Mouse (Mus musculus) G1E (cell line): Measurements from ENCODE around the gene Myo1c. TPM values are rescaled to one million over a fixed set of nuclear protein-coding genes. Genes with fewer than 3 reads are reported as not detected.

Experiments used
- ATAC-seq: 2 replicates; pipeline ENCODE4 v1.8.0; 2016; ENCODE audit warnings: mild to moderate bottlenecking; ENCODE audit not compliant: insufficient number of reproducible peaks, poor library complexity, low FRiP score, severe bottlenecking; ENCODE audit errors: extremely low read depth
- DNase-seq: peaks from one replicate; pipeline ENCODE4 v3.0.0; 2012; ENCODE audit warnings: low spot score
- H3K27me3 ChIP-seq: 2 replicates; pipeline ENCODE4 v1.6.1; 2012; ENCODE audit warnings: mild to moderate bottlenecking, low read length, inconsistent platforms; ENCODE audit not compliant: insufficient read depth
- H3K36me3 ChIP-seq: replicated peaks from 2 replicates; pipeline ENCODE3; 2012; ENCODE audit warnings: mild to moderate bottlenecking, inconsistent platforms
- H3K4me1 ChIP-seq: 2 replicates; pipeline ENCODE4 v1.6.1; 2012; ENCODE audit warnings: low read depth, low read length, inconsistent platforms, mixed read lengths; ENCODE audit not compliant: insufficient read depth
- H3K4me3 ChIP-seq: 2 replicates; pipeline ENCODE4 v1.5.1; 2012; ENCODE audit warnings: low read depth, mild to moderate bottlenecking, inconsistent platforms, low read length, moderate library complexity, mixed read lengths
- H3K9me3 ChIP-seq: replicated peaks from 2 replicates; pipeline ENCODE4 v1.6.1; 2012; ENCODE audit warnings: inconsistent platforms
- CTCF ChIP-seq: IDR thresholded peaks from 2 replicates; pipeline ENCODE4 v1.5.1; 2012; ENCODE audit warnings: low read depth, low read length, inconsistent platforms, mixed read lengths
- GATA1 ChIP-seq: IDR thresholded peaks from 2 replicates; pipeline ENCODE4 v1.6.1; 2012; ENCODE audit warnings: borderline replicate concordance, low read length, inconsistent platforms, mixed read lengths
- GATA2 ChIP-seq: IDR thresholded peaks from 2 replicates; pipeline ENCODE4 v1.6.1; 2012; ENCODE audit warnings: low read depth, low read length, inconsistent platforms, borderline replicate concordance
- POLR2AphosphoS5 ChIP-seq: IDR thresholded peaks from 2 replicates; pipeline ENCODE4 v1.6.1; 2012; ENCODE audit warnings: low read depth, low read length, inconsistent platforms; ENCODE audit not compliant: insufficient replicate concordance
- TAL1 ChIP-seq: conservative IDR thresholded peaks from 2 replicates; pipeline ENCODE4 v1.6.1; 2012; ENCODE audit warnings: low read depth, low read length, inconsistent platforms, mixed read lengths
- polyA plus RNA-seq: library from polyadenylated mRNA; stranded (reverse); fragments of >175 nt; gene quantifications from 2 replicates; pipeline ENCODE4 v1.2.3, GENCODE M21; 2012
- total RNA-seq, 2 experiments: library from RNA; stranded (forward) in 1 of 2; stranded (reverse) in 1 of 2; fragments of 200-1000 nt in 1 of 2; fragments of >200 nt in 1 of 2; fragmentation: Nextera tagmentation in 1 of 2; gene quantifications; 2 replicates each; pipeline ENCODE4 v1.2.3; 2014 to 2017

Gene Myo1c
- total and polyA plus RNA-seq, 3 experiments: 24.0 to 38.6 (median 35.0) TPM

DNA sequence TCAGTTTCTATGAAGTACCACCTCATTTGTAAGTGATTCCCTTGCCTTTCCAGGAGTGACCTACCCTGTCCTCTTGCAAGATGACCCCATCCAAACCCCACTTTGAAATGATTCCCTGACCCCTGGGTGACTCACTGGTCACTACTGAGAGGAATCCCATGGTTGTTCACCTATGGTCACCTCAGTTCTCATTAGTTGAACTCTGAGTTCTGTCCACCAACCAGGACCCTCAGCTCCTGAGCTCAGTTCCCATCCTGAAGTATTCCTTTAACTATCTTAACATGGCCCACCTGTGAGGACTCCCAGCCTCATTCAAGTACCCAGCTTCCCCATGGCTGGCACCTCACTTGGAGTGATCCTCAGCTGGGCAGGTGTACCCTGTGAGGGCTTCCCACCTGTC, 7.5 kb downstream of the Myo1c start:
- no peak for DNase-seq
- Histone ChIP-seq H3K36me3 (peaks cover 61% of the 10 kb centered on the region), H3K4me1 (peaks cover 55% of the 10 kb centered on the region), H3K4me3 (no peak overlapping the region), H3K27me3 (no peaks in the 10 kb centered on the region), H3K9me3 (no peaks in the 10 kb centered on the region)
- no peak for ATAC-seq
- TF ChIP-seq POLR2AphosphoS5 (no peak), GATA2 (no peak), TAL1 (no peak), CTCF (no peak), GATA1 (no peak)

DNA sequence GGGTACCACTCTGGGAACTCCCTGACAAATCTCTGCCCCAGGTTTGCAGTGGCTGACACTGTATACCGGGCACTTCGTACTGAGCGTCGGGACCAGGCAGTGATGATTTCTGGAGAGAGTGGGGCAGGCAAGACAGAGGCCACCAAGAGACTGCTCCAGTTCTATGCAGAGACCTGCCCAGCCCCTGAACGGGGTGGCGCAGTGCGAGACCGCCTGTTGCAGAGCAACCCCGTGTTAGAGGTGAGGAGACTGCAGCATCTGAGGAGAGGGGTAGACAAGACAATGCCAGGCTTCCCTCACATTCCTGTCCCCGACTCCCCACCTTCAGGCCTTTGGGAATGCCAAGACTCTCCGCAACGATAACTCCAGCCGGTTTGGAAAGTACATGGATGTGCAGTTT, 8.0 kb downstream of the Myo1c start:
- DNase-seq (no peak), ATAC-seq (no peak)
- H3K4me1 ChIP-seq: peaks cover 50% of the 10 kb centered on the region
- H3K9me3 ChIP-seq: no peaks in the 10 kb centered on the region
- peaks cover 65% of the 10 kb centered on the region for H3K36me3 ChIP-seq
- H3K4me3 ChIP-seq: no peak overlapping the region
- TF ChIP-seq POLR2AphosphoS5 (no peak), GATA1 (no peak), CTCF (no peak), TAL1 (no peak), GATA2 (no peak)
- no peaks in the 10 kb centered on the region for H3K27me3 ChIP-seq

DNA sequence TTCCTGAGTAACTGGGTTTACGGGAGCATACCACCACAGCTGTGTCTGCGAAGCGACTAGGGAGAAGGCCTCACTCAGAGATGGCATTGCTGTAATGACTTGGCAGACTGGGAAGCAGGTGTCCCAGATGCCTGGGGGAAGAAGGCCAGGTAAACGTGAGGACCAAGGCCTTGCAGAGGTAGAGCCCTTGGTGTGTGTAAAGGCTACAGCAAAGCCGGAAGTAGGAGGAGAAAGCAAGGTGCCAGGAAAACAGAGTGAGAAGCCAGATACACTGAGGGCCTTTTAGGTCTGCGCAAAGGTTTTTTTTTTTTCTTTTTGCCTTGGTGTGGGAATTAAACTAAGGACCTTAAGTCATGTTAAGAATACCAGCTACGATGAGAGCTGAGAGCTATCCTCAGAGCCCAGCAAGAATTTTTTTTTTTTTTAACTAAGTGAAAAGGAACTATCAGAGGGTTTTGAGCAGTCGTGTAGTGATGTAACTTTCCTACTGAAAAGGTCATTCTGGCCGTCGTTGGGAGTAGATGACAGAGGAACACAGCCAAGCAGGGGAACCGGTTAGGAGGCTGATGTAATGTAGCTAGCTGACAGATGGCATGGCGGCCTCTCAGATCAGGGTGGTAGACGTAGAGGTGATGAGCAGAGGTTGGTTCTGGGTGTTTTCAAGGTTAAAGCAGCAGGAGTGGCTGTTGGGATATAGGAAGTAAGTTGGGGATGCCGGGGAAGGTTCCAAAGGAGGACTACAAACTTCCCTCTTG, 8.9 kb downstream of the Myo1c start:
- no peak overlapping the region for H3K4me3 ChIP-seq
- peaks cover 43% of the 10 kb centered on the region for H3K4me1 ChIP-seq
- H3K27me3 ChIP-seq: no peaks in the 10 kb centered on the region
- DNase-seq (no peak), ATAC-seq (no peak)
- H3K36me3 ChIP-seq: peaks cover 71% of the 10 kb centered on the region
- H3K9me3 ChIP-seq: no peaks in the 10 kb centered on the region
- TF ChIP-seq CTCF (no peak), GATA2 (no peak), POLR2AphosphoS5 (no peak), TAL1 (no peak)

DNA sequence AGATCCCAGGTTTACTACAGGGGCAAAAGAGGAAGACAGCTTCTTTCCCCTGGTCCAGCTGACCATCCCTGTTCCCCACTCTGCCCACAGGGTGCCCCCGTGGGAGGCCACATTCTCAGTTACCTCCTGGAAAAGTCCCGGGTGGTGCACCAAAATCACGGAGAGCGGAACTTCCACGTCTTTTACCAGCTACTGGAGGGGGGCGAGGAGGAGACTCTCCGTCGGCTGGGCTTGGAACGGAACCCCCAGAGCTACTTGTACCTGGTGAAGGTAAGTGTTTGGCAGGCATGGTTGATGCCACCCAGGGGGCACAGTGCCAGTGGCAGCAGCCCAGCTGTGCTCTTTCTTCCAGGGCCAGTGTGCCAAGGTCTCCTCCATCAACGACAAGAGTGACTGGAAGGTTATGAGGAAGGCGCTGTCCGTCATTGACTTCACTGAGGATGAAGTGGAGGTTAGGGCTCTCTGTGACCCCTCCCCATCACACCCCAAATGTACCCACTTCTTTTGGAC, 9.8 kb downstream of the Myo1c start:
- DNase-seq: no peak
- Histone ChIP-seq H3K36me3 (peaks cover 77% of the 10 kb centered on the region), H3K9me3 (no peaks in the 10 kb centered on the region), H3K4me3 (no peak overlapping the region), H3K4me1 (peaks cover 33% of the 10 kb centered on the region), H3K27me3 (no peaks in the 10 kb centered on the region)
- no peak for ATAC-seq
- no peak for TF ChIP-seq GATA2
- TF ChIP-seq POLR2AphosphoS5: no peak
- no peak for TF ChIP-seq CTCF
- TF ChIP-seq TAL1: no peak
- TF ChIP-seq GATA1: no peak

DNA sequence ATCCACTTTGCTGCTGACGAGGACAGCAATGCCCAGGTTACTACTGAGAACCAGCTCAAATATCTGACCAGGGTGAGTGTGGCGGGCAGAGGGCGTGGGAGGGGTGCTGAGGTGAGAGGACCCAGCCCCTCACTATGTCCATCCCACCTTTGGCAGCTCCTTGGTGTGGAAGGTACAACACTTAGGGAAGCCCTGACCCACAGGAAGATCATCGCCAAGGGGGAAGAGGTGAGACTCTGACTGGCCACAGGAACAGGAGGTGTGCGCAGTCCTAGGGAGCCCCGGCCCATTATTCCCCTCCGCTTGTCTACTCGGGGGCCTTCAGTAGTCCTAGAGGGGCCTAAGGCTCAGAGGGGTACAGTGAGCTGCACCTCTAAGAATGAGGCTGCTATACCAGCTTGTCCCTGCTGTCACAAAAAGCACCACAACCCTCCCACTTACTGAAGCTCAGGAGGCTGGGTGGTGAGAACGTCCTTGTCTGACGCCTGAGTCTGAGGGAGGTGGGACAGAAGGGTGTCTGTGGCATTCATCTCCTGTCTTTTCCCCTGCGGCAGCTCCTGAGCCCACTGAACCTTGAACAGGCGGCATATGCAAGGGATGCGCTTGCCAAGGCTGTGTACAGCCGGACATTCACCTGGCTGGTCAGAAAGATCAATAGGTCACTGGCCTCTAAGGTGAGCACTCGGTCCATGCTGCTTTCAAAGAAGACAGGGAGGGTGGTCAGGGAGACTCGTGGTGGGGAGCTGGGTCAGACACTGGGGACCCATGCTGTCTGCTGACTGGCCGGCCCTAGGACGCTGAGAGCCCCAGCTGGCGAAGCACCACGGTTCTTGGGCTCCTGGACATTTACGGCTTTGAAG, 10.9 kb downstream of the Myo1c start:
- Histone ChIP-seq H3K4me1 (peaks cover 23% of the 10 kb centered on the region), H3K27me3 (no peaks in the 10 kb centered on the region), H3K9me3 (no peaks in the 10 kb centered on the region), H3K36me3 (peaks cover 87% of the 10 kb centered on the region), H3K4me3 (no peak overlapping the region)
- DNase-seq (no peak), ATAC-seq (no peak)
- TF ChIP-seq CTCF: no peak
- no peak for TF ChIP-seq POLR2AphosphoS5
- no peak for TF ChIP-seq GATA1
- no peak for TF ChIP-seq GATA2

DNA sequence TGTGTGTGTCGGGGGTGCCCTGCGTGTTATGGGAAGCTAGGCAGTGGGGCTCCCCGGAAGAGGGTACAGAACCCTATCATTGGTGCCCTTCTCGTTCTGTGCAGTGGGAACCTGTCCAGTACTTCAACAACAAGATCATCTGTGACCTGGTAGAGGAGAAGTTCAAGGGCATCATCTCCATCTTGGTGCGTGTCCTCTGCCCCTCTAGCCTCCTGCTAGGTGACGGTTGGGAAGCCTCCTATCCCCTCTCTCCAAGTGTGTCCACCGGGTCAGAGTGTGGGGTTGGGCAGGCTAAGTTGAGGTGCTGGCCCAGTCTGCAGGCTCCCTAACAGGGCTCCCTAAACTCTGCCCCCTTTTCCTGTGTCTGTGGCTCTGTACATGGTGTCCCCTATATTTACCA, 11.8 kb downstream of the Myo1c start:
- TF ChIP-seq POLR2AphosphoS5 (no peak), GATA2 (no peak), TAL1 (no peak), GATA1 (no peak), CTCF (no peak)
- H3K27me3 ChIP-seq: no peaks in the 10 kb centered on the region
- ATAC-seq (no peak), DNase-seq (no peak)
- no peak overlapping the region for H3K4me3 ChIP-seq
- no peaks in the 10 kb centered on the region for H3K9me3 ChIP-seq
- peaks cover 92% of the 10 kb centered on the region for H3K36me3 ChIP-seq
- peaks cover 19% of the 10 kb centered on the region for H3K4me1 ChIP-seq
